ENCODE assay signal across 8 mouse cellular contexts in genomic region chr13:93299316-93299715, GRCm38 (mm10). TPM values are rescaled to one million over a fixed set of nuclear protein-coding genes. Genes with fewer than 3 reads are reported as not detected.
DNase-seq lines count a peak whose midpoint lies in the region; ATAC-seq and TF ChIP-seq lines count a peak whose summit lies in the region.

Homer1 (plus strand) TSS chr13:93299635.

- no peak for TF ChIP-seq CTCF in liver, postnatal 0 days (IDR thresholded peaks at IDR 0.05; ENCODE audit: low read depth)
- no peak for TF ChIP-seq CTCF in forebrain, postnatal 0 days (IDR thresholded peaks at IDR 0.05; ENCODE audit: low read depth)

- H3K36me3 ChIP-seq in liver, postnatal 0 days (replicated peaks; ENCODE audit: insufficient read depth, low read length), result no peaks in the 10 kb centered on the region
- no peaks in the 10 kb centered on the region for H3K36me3 ChIP-seq in liver, embryonic 11.5 days (ENCODE audit: control insufficient read depth, insufficient read depth, low read length)
- no peaks in the 10 kb centered on the region for H3K36me3 ChIP-seq in forebrain, postnatal 0 days (ENCODE audit: insufficient read depth)
- no peaks in the 10 kb centered on the region for H3K36me3 ChIP-seq in neural tube, embryonic 12.5 days

- WGBS in liver, postnatal 0 days (ENCODE audit: insufficient replicate concordance), result 86% methylated on average over 5 of the region's 5 CpGs
- 90% methylated on average over 5 of the region's 5 CpGs for WGBS in liver, embryonic 11.5 days
- 44% methylated on average over 5 of the region's 5 CpGs for WGBS in forebrain, postnatal 0 days
- WGBS in neural tube, embryonic 12.5 days, result 78% methylated on average over 5 of the region's 5 CpGs

- no peaks in the 10 kb centered on the region for H3K9me3 ChIP-seq in liver, postnatal 0 days (ENCODE audit: low read length)
- H3K9me3 ChIP-seq in liver, embryonic 11.5 days (ENCODE audit: control insufficient read depth, low read length), result no peaks in the 10 kb centered on the region
- no peaks in the 10 kb centered on the region for H3K9me3 ChIP-seq in forebrain, postnatal 0 days (ENCODE audit: low read length)
- no peaks in the 10 kb centered on the region for H3K9me3 ChIP-seq in neural tube, embryonic 12.5 days

- no peak for DNase-seq in liver, postnatal 0 days
- no peak for DNase-seq in liver, embryonic 11.5 days (ENCODE audit: low spot score)
- DNase-seq in forebrain, postnatal 0 days, result peak; percentile 20
- DNase-seq in lung, postnatal 25 days (ENCODE audit: low spot score), result no peak
- no peak for DNase-seq in cerebellum, postnatal 10 days
- no peak for DNase-seq in adipocyte (ENCODE audit: low spot score)

- H3K27ac ChIP-seq in liver, postnatal 0 days (ENCODE audit: low read depth), result no peak within 1 kb of the TSS
- no peak within 1 kb of the TSS for H3K27ac ChIP-seq in liver, embryonic 11.5 days (ENCODE audit: low read depth, low read length)
- no peak within 1 kb of the TSS for H3K27ac ChIP-seq in forebrain, postnatal 0 days (ENCODE audit: low read depth, low read length)
- no peak within 1 kb of the TSS for H3K27ac ChIP-seq in neural tube, embryonic 12.5 days

- 0 out of 2 replicates have a peak within 1 kb of the TSS, but pooled peaks have one; percentile 34 for H3K4me2 ChIP-seq in liver, postnatal 0 days (ENCODE audit: low read depth, low read length)
- no peak within 1 kb of the TSS for H3K4me2 ChIP-seq in liver, embryonic 11.5 days
- no peak within 1 kb of the TSS for H3K4me2 ChIP-seq in forebrain, postnatal 0 days (ENCODE audit: low read depth)
- no peak within 1 kb of the TSS for H3K4me2 ChIP-seq in neural tube, embryonic 12.5 days (replicated peaks)

- no peak within 1 kb of the TSS for H3K9ac ChIP-seq in liver, postnatal 0 days (replicated peaks)
- no peak within 1 kb of the TSS for H3K9ac ChIP-seq in liver, embryonic 11.5 days (ENCODE audit: low read depth, low read length)
- H3K9ac ChIP-seq in forebrain, postnatal 0 days, result no peak within 1 kb of the TSS
- no peak within 1 kb of the TSS for H3K9ac ChIP-seq in neural tube, embryonic 12.5 days

- H3K4me1 ChIP-seq in liver, postnatal 0 days (ENCODE audit: insufficient read depth), result peaks cover 8% of the 10 kb centered on the region
- H3K4me1 ChIP-seq in liver, embryonic 11.5 days (replicated peaks; ENCODE audit: control insufficient read depth, insufficient read depth, low read length), result no peaks in the 10 kb centered on the region
- H3K4me1 ChIP-seq in forebrain, postnatal 0 days (ENCODE audit: insufficient read depth), result no peaks in the 10 kb centered on the region
- H3K4me1 ChIP-seq in neural tube, embryonic 12.5 days, result no peaks in the 10 kb centered on the region

- no peaks in the 10 kb centered on the region for H3K27me3 ChIP-seq in liver, postnatal 0 days (ENCODE audit: insufficient read depth, low read length)
- H3K27me3 ChIP-seq in liver, embryonic 11.5 days (replicated peaks; ENCODE audit: control insufficient read depth, insufficient read depth, low read length), result no peaks in the 10 kb centered on the region
- H3K27me3 ChIP-seq in forebrain, postnatal 0 days (ENCODE audit: insufficient read depth, low read length), result no peaks in the 10 kb centered on the region
- H3K27me3 ChIP-seq in neural tube, embryonic 12.5 days (replicated peaks), result no peaks in the 10 kb centered on the region

- no peak within 1 kb of the TSS for H3K4me3 ChIP-seq in liver, postnatal 0 days (ENCODE audit: low read depth, low read length)
- no peak within 1 kb of the TSS for H3K4me3 ChIP-seq in liver, embryonic 11.5 days (ENCODE audit: low read depth, low read length)
- H3K4me3 ChIP-seq in forebrain, postnatal 0 days (ENCODE audit: low read depth, low read length), result no peak within 1 kb of the TSS
- H3K4me3 ChIP-seq in neural tube, embryonic 12.5 days, result no peak within 1 kb of the TSS

- no peak for TF ChIP-seq EP300 in liver, postnatal 0 days (IDR thresholded peaks at IDR 0.05; ENCODE audit: low read depth)

- no peak for ATAC-seq in liver, postnatal 0 days
- no peak for ATAC-seq in liver, embryonic 11.5 days (replicated peaks; ENCODE audit: low FRiP score)
- no peak for ATAC-seq in forebrain, postnatal 0 days
- ATAC-seq in hematopoietic stem cell, adult 5-6 weeks (replicated peaks in 1 of 2; ENCODE audit: insufficient read depth in 1 of 2, low FRiP score in 2 of 2, low TSS enrichment in 1 of 2, low read depth in 1 of 2, poor library complexity in 2 of 2, severe bottlenecking in 2 of 2), result no peak
- ATAC-seq in neural tube, embryonic 12.5 days (ENCODE audit: low FRiP score, low read depth), result no peak

RNA-seq across cellular contexts. Expression of gene Homer1, which starts in this region (rescaled TPM):
- 1.2 and 1.6 TPM in 2 replicates for polyA plus RNA-seq in liver, postnatal 0 days (2015; fragmentation: Nextera tagmentation; extraction: Ambion mirVana)
- 6.5 and 8.5 TPM in 2 replicates for polyA plus RNA-seq in liver, embryonic 11.5 days (2014; fragmentation: Nextera tagmentation; extraction: Ambion mirVana)
- 102 and 110 TPM in 2 replicates for total RNA-seq in forebrain, postnatal 0 days (2014; rRNA removed)
- 14.3 and 14.8 TPM in 2 replicates for polyA plus RNA-seq in forebrain, postnatal 0 days (2015; fragmentation: Nextera tagmentation; extraction: Ambion mirVana)
- 9.6 and 13.9 TPM in 2 replicates for total RNA-seq in hematopoietic stem cell, adult 5-6 weeks (2017)
- polyA plus RNA-seq in neural tube, embryonic 12.5 days (2016; fragmentation: Nextera tagmentation; extraction: Ambion mirVana), result 18.2 and 18.9 TPM in 2 replicates
